Mouse (Mus musculus): ENCODE measurements at regions not wholly inside any gene's neighbourhood (a gene's known extent, or its start where the extent isn't known, plus 50 kb on each side); places are given as distances from the start of the nearest gene placed in this dataset.

GRCm38 (mm10) chr13:99597891-99598290 lies 81.6 kb upstream of the Map1b start:
- H3K4me2 ChIP-seq (ENCODE audit: low read depth), result no peak overlapping the region
- no peak for DNase-seq (ENCODE audit: low read depth in 3 of 3, low spot score in 3 of 3)
- TF ChIP-seq EP300 (IDR thresholded peaks at IDR 0.05; ENCODE audit: low read depth) (no peak), CTCF (IDR thresholded peaks at IDR 0.05; ENCODE audit: low read depth) (no peak)
- ATAC-seq (ENCODE audit: insufficient read depth), result no peak
- no peaks in the 10 kb centered on the region for H3K4me1 ChIP-seq (replicated peaks; ENCODE audit: control insufficient read depth in 2 of 2, insufficient read depth in 2 of 2, low read length in 1 of 2)
- WGBS (ENCODE audit: insufficient replicate concordance), result 46% methylated on average over 2 of the region's 2 CpGs
- H3K9me3 ChIP-seq (ENCODE audit: control insufficient read depth, low read length), result no peaks in the 10 kb centered on the region
- no peaks in the 10 kb centered on the region for H3K27me3 ChIP-seq (ENCODE audit: control insufficient read depth, insufficient read depth, low read length)
- H3K27ac ChIP-seq, result no peak overlapping the region
- H3K4me3 ChIP-seq (ENCODE audit: insufficient read depth in 1 of 2, low read depth in 2 of 2, low read length in 2 of 2), result no peak overlapping the region
- H3K9ac ChIP-seq (replicated peaks), result no peak overlapping the region
- H3K36me3 ChIP-seq (replicated peaks; ENCODE audit: control insufficient read depth, insufficient read depth, low read depth), result no peaks in the 10 kb centered on the region

DNA sequence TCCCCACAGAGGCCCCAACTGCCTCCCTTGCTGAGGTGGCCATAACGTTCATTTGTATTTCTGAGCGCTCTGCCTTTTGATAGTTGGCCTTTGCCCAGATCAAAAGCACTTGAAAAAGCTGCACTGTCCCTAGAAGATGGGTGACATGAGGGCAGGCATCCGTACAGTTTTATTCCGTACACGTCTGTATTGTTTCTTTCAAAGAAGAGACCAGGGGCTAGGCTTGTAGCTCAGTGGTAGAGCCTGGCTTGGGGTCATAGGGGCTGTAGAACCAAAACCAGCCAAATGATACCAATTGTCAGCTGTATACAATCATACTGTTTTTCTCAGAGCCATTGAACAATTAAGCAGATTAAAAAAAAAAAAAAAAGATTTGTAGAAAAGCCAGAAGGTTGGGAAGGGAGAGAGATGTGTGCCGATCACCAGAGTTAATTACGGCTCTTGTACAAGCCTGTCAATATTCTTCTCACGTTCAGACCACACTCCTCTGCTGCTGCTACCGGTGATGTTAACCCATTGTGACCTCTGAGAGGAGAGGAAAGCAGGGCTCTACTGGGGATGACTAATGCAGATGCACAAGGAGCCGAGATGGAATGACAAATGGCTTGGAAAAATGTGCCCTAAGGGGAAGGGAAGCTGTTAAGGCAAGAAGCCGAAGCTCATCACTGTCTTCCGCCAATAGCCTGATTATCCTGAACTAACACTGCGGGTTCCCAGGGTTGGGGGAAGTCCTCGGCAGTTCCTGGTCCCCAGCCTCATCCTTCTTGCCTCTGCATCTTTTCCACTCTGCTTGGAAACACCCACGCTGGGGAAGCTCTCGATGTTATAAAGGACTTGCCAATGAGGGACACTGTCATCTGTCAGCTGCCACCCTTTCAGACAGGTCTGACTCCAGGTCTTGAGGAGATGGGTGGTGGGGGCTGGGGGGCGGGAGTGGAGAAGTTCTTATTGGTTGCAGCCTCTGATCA lies 77.8 kb upstream of the Map1b start:
- no peak overlapping the region for H3K27ac ChIP-seq
- H3K9ac ChIP-seq (replicated peaks), result no peak overlapping the region
- DNase-seq (ENCODE audit: low read depth in 3 of 3, low spot score in 3 of 3) (no peak), ATAC-seq (ENCODE audit: insufficient read depth) (no peak)
- H3K36me3 ChIP-seq (replicated peaks; ENCODE audit: control insufficient read depth, insufficient read depth, low read depth), result no peaks in the 10 kb centered on the region
- no peak for TF ChIP-seq EP300 (IDR thresholded peaks at IDR 0.05; ENCODE audit: low read depth)
- no peak for TF ChIP-seq CTCF (IDR thresholded peaks at IDR 0.05; ENCODE audit: low read depth)
- WGBS (ENCODE audit: insufficient replicate concordance), result 48% methylated on average over 17 of the region's 17 CpGs
- H3K9me3 ChIP-seq (ENCODE audit: control insufficient read depth, low read length), result no peaks in the 10 kb centered on the region
- H3K4me1 ChIP-seq (replicated peaks; ENCODE audit: control insufficient read depth in 2 of 2, insufficient read depth in 2 of 2, low read length in 1 of 2), result no peaks in the 10 kb centered on the region
- no peak overlapping the region for H3K4me3 ChIP-seq (ENCODE audit: insufficient read depth in 1 of 2, low read depth in 2 of 2, low read length in 2 of 2)
- H3K27me3 ChIP-seq (ENCODE audit: control insufficient read depth, insufficient read depth, low read length), result no peaks in the 10 kb centered on the region
- H3K4me2 ChIP-seq (ENCODE audit: low read depth), result no peak overlapping the region

GRCm38 (mm10) chr13:99593243-99593635 lies 76.9 kb upstream of the Map1b start:
- H3K27me3 ChIP-seq (ENCODE audit: control insufficient read depth, insufficient read depth, low read length), result no peaks in the 10 kb centered on the region
- TF ChIP-seq EP300 (IDR thresholded peaks at IDR 0.05; ENCODE audit: low read depth) (no peak), CTCF (IDR thresholded peaks at IDR 0.05; ENCODE audit: low read depth) (no peak)
- H3K4me1 ChIP-seq (replicated peaks; ENCODE audit: control insufficient read depth in 2 of 2, insufficient read depth in 2 of 2, low read length in 1 of 2), result no peaks in the 10 kb centered on the region
- no peak overlapping the region for H3K9ac ChIP-seq (replicated peaks)
- no peak for ATAC-seq (ENCODE audit: insufficient read depth)
- no peak overlapping the region for H3K27ac ChIP-seq
- WGBS (ENCODE audit: insufficient replicate concordance), result 46% methylated on average over 8 of the region's 8 CpGs
- no peaks in the 10 kb centered on the region for H3K36me3 ChIP-seq (replicated peaks; ENCODE audit: control insufficient read depth, insufficient read depth, low read depth)
- H3K9me3 ChIP-seq (ENCODE audit: control insufficient read depth, low read length), result no peaks in the 10 kb centered on the region
- no peak for DNase-seq (ENCODE audit: low read depth in 3 of 3, low spot score in 3 of 3)
- no peak overlapping the region for H3K4me2 ChIP-seq (ENCODE audit: low read depth)
- H3K4me3 ChIP-seq (ENCODE audit: insufficient read depth in 1 of 2, low read depth in 2 of 2, low read length in 2 of 2), result no peak overlapping the region

GRCm38 (mm10) chr13:99592596-99593242 lies 76.4 kb upstream of the Map1b start:
- 13% methylated on average over 15 of the region's 15 CpGs for WGBS (ENCODE audit: insufficient replicate concordance)
- DNase-seq (ENCODE audit: low read depth in 3 of 3, low spot score in 3 of 3) (no peak), ATAC-seq (ENCODE audit: insufficient read depth) (no peak)
- no peaks in the 10 kb centered on the region for H3K4me1 ChIP-seq (replicated peaks; ENCODE audit: control insufficient read depth in 2 of 2, insufficient read depth in 2 of 2, low read length in 1 of 2)
- no peak overlapping the region for H3K4me3 ChIP-seq (ENCODE audit: insufficient read depth in 1 of 2, low read depth in 2 of 2, low read length in 2 of 2)
- H3K27me3 ChIP-seq (ENCODE audit: control insufficient read depth, insufficient read depth, low read length), result no peaks in the 10 kb centered on the region
- TF ChIP-seq CTCF (IDR thresholded peaks at IDR 0.05; ENCODE audit: low read depth) (no peak), EP300 (IDR thresholded peaks at IDR 0.05; ENCODE audit: low read depth) (no peak)
- no peak overlapping the region for H3K9ac ChIP-seq (replicated peaks)
- H3K27ac ChIP-seq, result no peak overlapping the region
- H3K9me3 ChIP-seq (ENCODE audit: control insufficient read depth, low read length), result no peaks in the 10 kb centered on the region
- no peaks in the 10 kb centered on the region for H3K36me3 ChIP-seq (replicated peaks; ENCODE audit: control insufficient read depth, insufficient read depth, low read depth)
- no peak overlapping the region for H3K4me2 ChIP-seq (ENCODE audit: low read depth)

GRCm38 (mm10) chr13:99588646-99589045 lies 72.3 kb upstream of the Map1b start:
- Histone ChIP-seq H3K4me3 (ENCODE audit: insufficient read depth in 1 of 2, low read depth in 2 of 2, low read length in 2 of 2) (no peak overlapping the region), H3K9ac (replicated peaks) (no peak overlapping the region), H3K36me3 (replicated peaks; ENCODE audit: control insufficient read depth, insufficient read depth, low read depth) (no peaks in the 10 kb centered on the region), H3K4me2 (ENCODE audit: low read depth) (no peak overlapping the region), H3K9me3 (ENCODE audit: control insufficient read depth, low read length) (no peaks in the 10 kb centered on the region), H3K27me3 (ENCODE audit: control insufficient read depth, insufficient read depth, low read length) (no peaks in the 10 kb centered on the region), H3K4me1 (replicated peaks; ENCODE audit: control insufficient read depth in 2 of 2, insufficient read depth in 2 of 2, low read length in 1 of 2) (no peaks in the 10 kb centered on the region), H3K27ac (no peak overlapping the region)
- no peak for TF ChIP-seq EP300 (IDR thresholded peaks at IDR 0.05; ENCODE audit: low read depth)
- no peak for TF ChIP-seq CTCF (IDR thresholded peaks at IDR 0.05; ENCODE audit: low read depth)
- WGBS (ENCODE audit: insufficient replicate concordance), result 55% methylated on average over 8 of the region's 8 CpGs
- ATAC-seq (ENCODE audit: insufficient read depth) (no peak), DNase-seq (ENCODE audit: low read depth in 3 of 3, low spot score in 3 of 3) (no peak)
